Mouse (Mus musculus) forebrain, postnatal 0 days (tissue): ENCODE results near the gene Atp2b2. TPM values are rescaled to one million over a fixed set of nuclear protein-coding genes. Genes with fewer than 3 reads are reported as not detected.

Experiments used
- ATAC-seq: fragments of 200-750 bp; cut with Nextera tagmentation; 2 replicates; pipeline ENCODE4 v1.8.0; 2017; ENCODE audit warnings: mild to moderate bottlenecking, moderate library complexity
- DNase-seq: peaks from one replicate; pipeline ENCODE4 v3.0.0-alpha.2; 2015
- H3K27ac ChIP-seq: fragments of 300-500 bp; sonication (generic); 2 replicates; pipeline ENCODE4 v1.5.1; 2014; ENCODE audit warnings: low read depth, mild to moderate bottlenecking, antibody characterized with exemption, low read length, moderate library complexity, mixed read lengths
- H3K27me3 ChIP-seq: fragments of 300-500 bp; sonication (generic); 2 replicates; pipeline ENCODE4 v1.6.1; 2014; ENCODE audit warnings: mild to moderate bottlenecking, low read length, mixed read lengths; ENCODE audit not compliant: insufficient read depth
- H3K36me3 ChIP-seq: fragments of 300-500 bp; sonication (generic); 2 replicates; pipeline ENCODE4 v1.6.1; 2014; ENCODE audit warnings: mild to moderate bottlenecking, moderate library complexity; ENCODE audit not compliant: insufficient read depth
- H3K4me1 ChIP-seq: fragments of 300-500 bp; sonication (generic); 2 replicates; pipeline ENCODE4 v1.6.1; 2014; ENCODE audit warnings: antibody characterized with exemption; ENCODE audit not compliant: insufficient read depth
- H3K4me2 ChIP-seq: fragments of 300-500 bp; sonication (generic); 2 replicates; pipeline ENCODE4 v1.6.1; 2014; ENCODE audit warnings: low read depth, mild to moderate bottlenecking, moderate library complexity
- H3K4me3 ChIP-seq: fragments of 300-500 bp; sonication (generic); 2 replicates; pipeline ENCODE4 v1.5.1; 2014; ENCODE audit warnings: low read depth, low read length, mixed read lengths
- H3K9ac ChIP-seq: fragments of 300-500 bp; sonication (generic); 2 replicates; pipeline ENCODE4 v1.6.1; 2014; ENCODE audit warnings: mild to moderate bottlenecking
- H3K9me3 ChIP-seq: fragments of 300-500 bp; sonication (generic); 2 replicates; pipeline ENCODE4 v1.6.1; 2016; ENCODE audit warnings: low read length
- CTCF ChIP-seq: sonication (generic); IDR thresholded peaks from 2 replicates; pipeline ENCODE4 v1.5.1; 2016; ENCODE audit warnings: antibody characterized with exemption, control low read depth, low read depth
- WGBS: fragments of 180-500 bp; shearing (Covaris S2); extraction: QIAGEN DNeasy Blood & Tissue Kit; methylation state at CpG from one replicate; pipeline ENCODE4 v1.1.7; 2014; 5-methylcytosine and 5-hydroxymethylcytosine counted together
- polyA plus RNA-seq: library from polyadenylated mRNA; unstranded; fragments of >200 nt; fragmentation: Nextera tagmentation; extraction: Ambion mirVana; gene quantifications from 2 replicates; pipeline ENCODE4 v1.2.1, GENCODE M21; 2015
- total RNA-seq: library from RNA; depleted of rRNA; stranded (reverse); fragments of >200 nt; gene quantifications from 2 replicates; pipeline ENCODE4 v1.2.3, GENCODE M21; 2014

Atp2b2 gene
- total and polyA plus RNA-seq, 2 experiments from 2014 or later, result 37.8 to 65.1 TPM

DNA sequence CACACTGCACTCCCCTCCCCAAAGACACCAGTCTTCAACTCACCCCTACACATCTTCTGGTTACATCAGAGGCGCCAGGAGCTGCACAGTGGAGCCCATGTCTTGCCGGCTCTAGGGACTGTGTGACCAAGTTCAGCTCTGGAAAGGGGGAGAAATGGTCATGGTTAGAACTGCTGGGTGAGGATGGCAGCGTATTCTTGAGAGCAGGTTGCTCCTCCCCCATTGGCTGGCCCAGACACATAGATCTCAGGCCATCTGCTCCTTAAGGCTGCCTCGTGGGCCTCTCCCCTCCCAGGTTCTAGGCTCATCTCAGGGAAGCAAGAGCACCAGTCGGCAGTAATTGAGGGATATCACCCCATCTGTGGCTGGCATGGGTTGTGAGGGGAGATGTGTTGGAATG, 121.9 kb downstream of the Atp2b2 start:
- no peak overlapping the region for H3K4me3 ChIP-seq
- no peaks in the 10 kb centered on the region for H3K27me3 ChIP-seq
- H3K4me2 ChIP-seq, result no peak overlapping the region
- no peak overlapping the region for H3K9ac ChIP-seq
- no peak for TF ChIP-seq CTCF
- H3K9me3 ChIP-seq, result no peaks in the 10 kb centered on the region
- H3K4me1 ChIP-seq, result peaks cover 5% of the 10 kb centered on the region
- no peak for DNase-seq
- WGBS, result 56% methylated on average over 5 of the region's 5 CpGs
- H3K27ac ChIP-seq, result no peak overlapping the region
- ATAC-seq, result no peak
- H3K36me3 ChIP-seq, result no peaks in the 10 kb centered on the region

DNA sequence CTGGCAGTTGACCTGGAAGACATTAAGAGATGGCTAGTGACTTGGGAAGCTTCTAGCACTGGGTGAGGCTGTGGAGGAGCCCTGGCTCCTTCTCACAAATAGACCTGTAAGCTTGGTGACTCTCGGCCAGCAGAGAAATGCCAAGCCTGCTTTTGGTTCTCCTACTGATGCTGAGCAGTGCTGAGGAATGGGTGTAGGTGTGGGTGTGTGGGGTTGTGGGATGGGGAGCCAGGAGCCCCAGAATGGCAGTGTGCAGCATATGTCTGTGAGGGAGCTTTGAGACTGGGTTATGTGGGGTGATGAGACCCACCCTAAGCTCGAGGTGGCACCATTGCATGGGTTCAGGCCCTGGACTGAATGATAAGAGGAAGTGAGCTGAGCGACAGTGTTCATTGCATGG, 129.7 kb downstream of the Atp2b2 start:
- no peak for TF ChIP-seq CTCF
- ATAC-seq, result no peak
- no peaks in the 10 kb centered on the region for H3K27me3 ChIP-seq
- H3K4me1 ChIP-seq, result no peaks in the 10 kb centered on the region
- H3K27ac ChIP-seq, result no peak overlapping the region
- no peaks in the 10 kb centered on the region for H3K36me3 ChIP-seq
- no peak overlapping the region for H3K4me2 ChIP-seq
- H3K9me3 ChIP-seq, result no peaks in the 10 kb centered on the region
- no peak overlapping the region for H3K9ac ChIP-seq
- no peak for DNase-seq
- WGBS, result 78% methylated on average over 3 of the region's 3 CpGs
- H3K4me3 ChIP-seq, result no peak overlapping the region

DNA sequence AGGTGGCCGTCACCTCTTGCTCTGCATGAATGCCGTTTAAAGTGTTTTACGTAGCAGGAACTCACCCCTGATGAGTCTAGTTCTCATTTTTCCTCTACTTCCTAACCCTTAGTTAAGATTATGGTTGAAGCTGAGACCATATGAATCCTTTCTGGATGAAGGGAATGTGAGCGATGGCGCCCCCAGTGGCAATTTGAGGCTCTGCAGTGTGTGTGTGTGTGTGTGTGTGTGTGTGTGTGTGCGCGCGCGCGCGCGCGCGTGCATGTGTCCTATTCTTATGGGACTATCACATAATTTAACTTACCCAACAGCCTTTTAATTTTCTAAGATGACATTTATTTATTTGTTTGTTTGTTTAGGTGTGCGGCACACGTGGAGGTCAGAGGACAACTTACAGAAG, 131.3 kb downstream of the Atp2b2 start:
- DNase-seq, result peak; percentile 43
- peak; percentile 68 for TF ChIP-seq CTCF
- no peaks in the 10 kb centered on the region for H3K9me3 ChIP-seq
- H3K27ac ChIP-seq, result no peak overlapping the region
- no peak for ATAC-seq
- no peaks in the 10 kb centered on the region for H3K27me3 ChIP-seq
- H3K4me1 ChIP-seq, result no peaks in the 10 kb centered on the region
- H3K36me3 ChIP-seq, result no peaks in the 10 kb centered on the region
- WGBS, result 76% methylated on average over 16 of the region's 16 CpGs
- H3K4me3 ChIP-seq, result no peak overlapping the region
- H3K9ac ChIP-seq, result no peak overlapping the region
- H3K4me2 ChIP-seq, result no peak overlapping the region

DNA sequence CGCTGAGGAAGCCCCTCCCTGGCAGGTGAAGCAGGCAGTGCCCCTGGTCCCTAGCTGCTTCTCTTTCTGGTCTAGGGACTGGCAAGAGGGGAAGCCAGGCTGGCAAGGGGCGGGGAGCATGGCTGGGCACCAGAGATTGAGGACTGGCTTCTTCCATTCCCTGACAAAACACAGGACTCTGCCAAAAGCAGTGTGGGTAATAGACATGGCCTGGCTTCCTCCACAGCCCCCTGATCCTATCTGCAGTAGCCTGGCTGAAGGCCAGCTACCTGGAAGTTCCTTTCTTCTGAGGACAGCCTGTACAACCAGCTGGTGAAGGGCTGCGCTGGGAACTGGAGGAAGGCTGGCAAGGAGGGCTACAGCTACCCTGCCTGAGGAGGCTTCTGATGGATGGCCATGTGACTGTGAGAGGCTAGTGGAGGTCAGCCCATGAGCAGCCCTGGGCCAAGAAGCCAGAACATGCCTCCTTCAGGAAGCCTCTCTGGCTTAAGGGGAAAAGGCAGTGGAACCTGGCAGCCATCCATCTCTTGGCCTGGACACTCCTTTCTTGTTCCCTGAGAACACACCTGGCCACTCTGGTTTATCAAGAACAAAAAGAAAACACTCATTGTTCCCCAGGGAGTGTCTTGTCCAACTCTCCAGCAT, 131.9 kb downstream of the Atp2b2 start:
- TF ChIP-seq CTCF, result no peak
- ATAC-seq, result no peak

DNA sequence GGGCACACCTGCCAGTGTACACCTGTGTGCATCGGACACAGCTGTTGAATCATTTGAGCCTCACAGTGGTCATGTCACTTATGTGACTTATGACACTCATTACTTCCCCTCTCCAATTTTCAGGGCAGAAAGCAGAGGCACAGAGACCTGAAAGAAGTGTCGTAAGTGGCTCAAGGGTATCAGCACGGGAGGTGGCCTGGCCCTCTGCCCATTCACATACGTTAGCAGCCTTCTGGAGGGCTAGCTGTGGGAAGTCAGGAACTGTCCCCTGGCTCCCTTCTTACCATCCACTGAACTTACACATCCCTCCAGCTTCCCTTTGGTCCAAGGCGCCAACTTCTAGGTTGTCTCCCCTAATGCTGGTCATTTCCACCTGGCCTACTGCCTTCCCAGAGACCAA, 132.6 kb downstream of the Atp2b2 start:
- no peak for DNase-seq
- 69% methylated on average over 5 of the region's 5 CpGs for WGBS
- no peaks in the 10 kb centered on the region for H3K4me1 ChIP-seq

More for the DNA sequence above, 131.9 kb downstream of the Atp2b2 start:
- 80% methylated on average over 3 of the region's 3 CpGs for WGBS
- Histone ChIP-seq H3K27me3 (no peaks in the 10 kb centered on the region), H3K4me2 (no peak overlapping the region), H3K36me3 (no peaks in the 10 kb centered on the region), H3K4me1 (no peaks in the 10 kb centered on the region), H3K4me3 (no peak overlapping the region), H3K9ac (no peak overlapping the region), H3K27ac (no peak overlapping the region), H3K9me3 (no peaks in the 10 kb centered on the region)
- no peak for DNase-seq

DNA sequence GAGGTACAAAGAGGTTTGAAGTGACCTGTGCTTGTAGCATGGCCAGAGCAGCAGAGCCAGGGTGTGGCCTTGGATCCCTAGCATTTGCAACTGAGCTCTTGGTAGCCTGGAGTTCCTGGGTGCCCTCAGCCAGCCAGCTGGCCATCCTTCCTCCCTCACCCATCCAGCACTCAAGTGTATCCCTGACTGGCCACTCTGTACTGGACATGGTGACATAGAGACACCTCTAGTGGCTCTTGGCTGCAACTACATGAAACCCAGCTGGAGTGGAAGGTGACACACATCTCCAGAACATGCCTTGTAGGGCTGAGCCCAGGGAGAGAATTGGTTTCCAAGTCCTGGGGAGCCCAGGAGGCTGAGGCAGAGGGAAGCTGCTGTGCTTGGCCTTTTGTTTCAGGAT, 134.3 kb downstream of the Atp2b2 start:
- Histone ChIP-seq H3K36me3 (no peaks in the 10 kb centered on the region), H3K4me3 (no peak overlapping the region), H3K9me3 (no peaks in the 10 kb centered on the region), H3K9ac (no peak overlapping the region), H3K27me3 (no peaks in the 10 kb centered on the region), H3K4me1 (no peaks in the 10 kb centered on the region), H3K27ac (no peak overlapping the region), H3K4me2 (no peak overlapping the region)
- peak; percentile 55 for TF ChIP-seq CTCF
- ATAC-seq, result peak; percentile 40; the same call in 1 of the 2 replicates
- DNase-seq, result no peak

More for the DNA sequence above, 132.6 kb downstream of the Atp2b2 start:
- H3K4me3 ChIP-seq, result no peak overlapping the region
- H3K4me2 ChIP-seq, result no peak overlapping the region
- no peaks in the 10 kb centered on the region for H3K27me3 ChIP-seq
- ATAC-seq, result no peak
- no peaks in the 10 kb centered on the region for H3K36me3 ChIP-seq
- H3K9ac ChIP-seq, result no peak overlapping the region
- no peak for TF ChIP-seq CTCF
- H3K27ac ChIP-seq, result no peak overlapping the region
- no peaks in the 10 kb centered on the region for H3K9me3 ChIP-seq

DNA sequence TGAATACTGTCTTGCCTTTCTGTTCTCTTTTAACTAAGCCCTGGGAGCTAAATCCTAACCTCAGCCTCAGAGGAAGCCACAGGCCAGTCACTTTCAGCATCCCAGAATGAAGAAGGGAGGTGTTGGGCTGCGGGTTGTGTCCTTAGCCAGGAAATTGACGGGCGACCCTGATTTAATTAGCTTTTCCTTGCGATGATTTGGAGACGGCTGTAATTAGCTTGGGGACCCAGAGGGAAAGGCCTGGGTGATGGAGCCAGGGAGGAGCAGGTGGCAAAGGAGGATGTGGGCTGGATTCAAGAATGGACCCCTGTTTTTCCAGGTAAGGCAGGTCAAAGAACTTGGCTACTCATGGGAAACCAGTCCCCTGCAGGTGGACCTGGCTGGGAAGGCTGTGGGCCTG, 138.0 kb downstream of the Atp2b2 start:
- no peak for TF ChIP-seq CTCF
- WGBS, result 29% methylated on average over 5 of the region's 5 CpGs
- no peak overlapping the region for H3K4me2 ChIP-seq
- H3K27me3 ChIP-seq, result no peaks in the 10 kb centered on the region
- no peak overlapping the region for H3K27ac ChIP-seq
- no peak overlapping the region for H3K9ac ChIP-seq
- H3K9me3 ChIP-seq, result no peaks in the 10 kb centered on the region
- no peaks in the 10 kb centered on the region for H3K4me1 ChIP-seq
- no peak for ATAC-seq
- no peak for DNase-seq
- H3K4me3 ChIP-seq, result no peak overlapping the region
- H3K36me3 ChIP-seq, result no peaks in the 10 kb centered on the region
